Mouse (Mus musculus): Measurements from ENCODE around the gene Exoc6b. TPM values are rescaled to one million over a fixed set of nuclear protein-coding genes. Genes with fewer than 3 reads are reported as not detected.

The Exoc6b gene
- polyA plus RNA-seq, 1 experiment = 9.3 TPM

- Histone ChIP-seq H3K79me2 (ENCODE audit: control insufficient read depth, insufficient read depth) (no peaks in the 10 kb centered on the region), H3K27me3 (ENCODE audit: control insufficient read depth, insufficient read depth, insufficient read length) (no peaks in the 10 kb centered on the region), H3K36me3 (ENCODE audit: control insufficient read depth, insufficient read depth) (no peaks in the 10 kb centered on the region), H3K4me3 (no peak overlapping the region), H3ac (ENCODE audit: control insufficient read depth, insufficient read length) (no peak overlapping the region), H3K4me2 (ENCODE audit: low read depth) (no peak overlapping the region)
- TF ChIP-seq SRF (IDR thresholded peaks at IDR 0.05; ENCODE audit: control insufficient read depth, insufficient read length, low read depth) = no peak
- no peak for TF ChIP-seq E2F4 (IDR thresholded peaks at IDR 0.05; ENCODE audit: insufficient read depth)
- no peak for TF ChIP-seq USF1 (IDR thresholded peaks at IDR 0.05; ENCODE audit: low read depth)
- TF ChIP-seq POLR2AphosphoS2 (IDR thresholded peaks at IDR 0.05; ENCODE audit: insufficient read length, low read depth) = no peak
- TF ChIP-seq MYOD1 (IDR thresholded peaks at IDR 0.05; ENCODE audit: control insufficient read depth in 1 of 3, insufficient read length in 2 of 3, low read depth in 2 of 3) = no peak
- no peak for TF ChIP-seq TCF3 (IDR thresholded peaks at IDR 0.05; ENCODE audit: insufficient read length, low read depth)
Observed at GRCm38 (mm10) chr6:84867114-84867513, 202.2 kb downstream of the Exoc6b start.

- TF ChIP-seq TCF3 (IDR thresholded peaks at IDR 0.05; ENCODE audit: insufficient read length, low read depth) (no peak), TCF12 (IDR thresholded peaks at IDR 0.05; ENCODE audit: insufficient read depth, poor library complexity, severe bottlenecking) (no peak), POLR2AphosphoS2 (IDR thresholded peaks at IDR 0.05; ENCODE audit: insufficient read length, low read depth) (no peak), MAX (IDR thresholded peaks at IDR 0.05; ENCODE audit: low read depth) (no peak), SRF (IDR thresholded peaks at IDR 0.05; ENCODE audit: control insufficient read depth, insufficient read length, low read depth) (no peak), E2F4 (IDR thresholded peaks at IDR 0.05; ENCODE audit: insufficient read depth) (no peak), MYOG (IDR thresholded peaks at IDR 0.05; ENCODE audit: control insufficient read depth in 1 of 3, insufficient read depth in 1 of 3, insufficient read length in 2 of 3, low read depth in 2 of 3) (no peak), POLR2A (IDR thresholded peaks at IDR 0.05; ENCODE audit: insufficient read length, low read depth) (no peak), CEBPB (IDR thresholded peaks at IDR 0.05; ENCODE audit: insufficient read depth, poor library complexity, severe bottlenecking) (no peak), MYOD1 (IDR thresholded peaks at IDR 0.05; ENCODE audit: control insufficient read depth in 1 of 3, insufficient read length in 2 of 3, low read depth in 2 of 3) (no peak), REST (IDR thresholded peaks at IDR 0.05; ENCODE audit: insufficient read depth, insufficient read length) (no peak), USF1 (IDR thresholded peaks at IDR 0.05; ENCODE audit: low read depth) (no peak)
- no peaks in the 10 kb centered on the region for H3K79me2 ChIP-seq (ENCODE audit: control insufficient read depth, insufficient read depth)
- H3K4me3 ChIP-seq = no peak overlapping the region
- no peaks in the 10 kb centered on the region for H3K27me3 ChIP-seq (ENCODE audit: control insufficient read depth, insufficient read depth, insufficient read length)
- no peak overlapping the region for H3ac ChIP-seq (ENCODE audit: control insufficient read depth, insufficient read length)
- no peaks in the 10 kb centered on the region for H3K36me3 ChIP-seq (ENCODE audit: control insufficient read depth, insufficient read depth)
- no peak overlapping the region for H3K4me2 ChIP-seq (ENCODE audit: low read depth)
Observed at GRCm38 (mm10) chr6:84864625-84865024, 204.7 kb downstream of the Exoc6b start.

- Histone ChIP-seq H3K4me2 (ENCODE audit: low read depth) (no peak overlapping the region), H3K27me3 (ENCODE audit: control insufficient read depth, insufficient read depth, insufficient read length) (no peaks in the 10 kb centered on the region), H3ac (ENCODE audit: control insufficient read depth, insufficient read length) (no peak overlapping the region), H3K4me3 (no peak overlapping the region), H3K79me2 (ENCODE audit: control insufficient read depth, insufficient read depth) (no peaks in the 10 kb centered on the region), H3K36me3 (ENCODE audit: control insufficient read depth, insufficient read depth) (no peaks in the 10 kb centered on the region)
- TF ChIP-seq SRF (IDR thresholded peaks at IDR 0.05; ENCODE audit: control insufficient read depth, insufficient read length, low read depth) = no peak
- no peak for TF ChIP-seq POLR2AphosphoS2 (IDR thresholded peaks at IDR 0.05; ENCODE audit: insufficient read length, low read depth)
Observed at GRCm38 (mm10) chr6:84863816-84864375, 205.4 kb downstream of the Exoc6b start.

GRCm38 (mm10) chr6:84845665-84846064, 223.6 kb downstream of the Exoc6b start:
- no peak overlapping the region for H3K4me2 ChIP-seq (ENCODE audit: low read depth)
- TF ChIP-seq CEBPB (IDR thresholded peaks at IDR 0.05; ENCODE audit: insufficient read depth, poor library complexity, severe bottlenecking) (no peak), TCF3 (IDR thresholded peaks at IDR 0.05; ENCODE audit: insufficient read length, low read depth) (no peak), REST (IDR thresholded peaks at IDR 0.05; ENCODE audit: insufficient read depth, insufficient read length) (no peak), POLR2AphosphoS2 (IDR thresholded peaks at IDR 0.05; ENCODE audit: insufficient read length, low read depth) (no peak), MYOD1 (IDR thresholded peaks at IDR 0.05; ENCODE audit: control insufficient read depth in 1 of 3, insufficient read length in 2 of 3, low read depth in 2 of 3) (no peak), MAX (IDR thresholded peaks at IDR 0.05; ENCODE audit: low read depth) (no peak), MYOG (IDR thresholded peaks at IDR 0.05; ENCODE audit: control insufficient read depth in 1 of 3, insufficient read depth in 1 of 3, insufficient read length in 2 of 3, low read depth in 2 of 3) (no peak), USF1 (IDR thresholded peaks at IDR 0.05; ENCODE audit: low read depth) (no peak), TCF12 (IDR thresholded peaks at IDR 0.05; ENCODE audit: insufficient read depth, poor library complexity, severe bottlenecking) (no peak), E2F4 (IDR thresholded peaks at IDR 0.05; ENCODE audit: insufficient read depth) (no peak), POLR2A (IDR thresholded peaks at IDR 0.05; ENCODE audit: insufficient read length, low read depth) (no peak), SRF (IDR thresholded peaks at IDR 0.05; ENCODE audit: control insufficient read depth, insufficient read length, low read depth) (no peak)
- H3K27me3 ChIP-seq (ENCODE audit: control insufficient read depth, insufficient read depth, insufficient read length) = no peaks in the 10 kb centered on the region
- no peak overlapping the region for H3K4me3 ChIP-seq
- H3K79me2 ChIP-seq (ENCODE audit: control insufficient read depth, insufficient read depth) = no peaks in the 10 kb centered on the region
- H3K36me3 ChIP-seq (ENCODE audit: control insufficient read depth, insufficient read depth) = no peaks in the 10 kb centered on the region
- no peak overlapping the region for H3ac ChIP-seq (ENCODE audit: control insufficient read depth, insufficient read length)

GRCm38 (mm10) chr6:84841138-84841537, 228.2 kb downstream of the Exoc6b start:
- Histone ChIP-seq H3K79me2 (ENCODE audit: control insufficient read depth, insufficient read depth) (no peaks in the 10 kb centered on the region), H3ac (ENCODE audit: control insufficient read depth, insufficient read length) (no peak overlapping the region), H3K4me2 (ENCODE audit: low read depth) (no peak overlapping the region), H3K27me3 (ENCODE audit: control insufficient read depth, insufficient read depth, insufficient read length) (no peaks in the 10 kb centered on the region), H3K4me3 (no peak overlapping the region), H3K36me3 (ENCODE audit: control insufficient read depth, insufficient read depth) (no peaks in the 10 kb centered on the region)
- TF ChIP-seq TCF12 (IDR thresholded peaks at IDR 0.05; ENCODE audit: insufficient read depth, poor library complexity, severe bottlenecking) (no peak), TCF3 (IDR thresholded peaks at IDR 0.05; ENCODE audit: insufficient read length, low read depth) (no peak), MYOD1 (IDR thresholded peaks at IDR 0.05; ENCODE audit: control insufficient read depth in 1 of 3, insufficient read length in 2 of 3, low read depth in 2 of 3) (no peak), E2F4 (IDR thresholded peaks at IDR 0.05; ENCODE audit: insufficient read depth) (no peak), POLR2A (IDR thresholded peaks at IDR 0.05; ENCODE audit: insufficient read length, low read depth) (no peak), REST (IDR thresholded peaks at IDR 0.05; ENCODE audit: insufficient read depth, insufficient read length) (no peak), USF1 (IDR thresholded peaks at IDR 0.05; ENCODE audit: low read depth) (no peak), MYOG (IDR thresholded peaks at IDR 0.05; ENCODE audit: control insufficient read depth in 1 of 3, insufficient read depth in 1 of 3, insufficient read length in 2 of 3, low read depth in 2 of 3) (no peak), MAX (IDR thresholded peaks at IDR 0.05; ENCODE audit: low read depth) (no peak)

Data from myocyte (in vitro differentiated cells).